Mouse (Mus musculus) lung, postnatal 0 days (tissue): ENCODE measurements at regions not wholly inside any gene's neighbourhood (a gene's known extent, or its start where the extent isn't known, plus 50 kb on each side); places are given as distances from the start of the nearest gene placed in this dataset.

Experiments used
- CTCF ChIP-seq: IDR thresholded peaks from 2 replicates; pipeline ENCODE4 v1.5.1; 2016; ENCODE audit warnings: antibody characterized with exemption, mild to moderate bottlenecking
- EP300 ChIP-seq: IDR thresholded peaks from 2 replicates; pipeline ENCODE4 v1.6.1; 2016; ENCODE audit warnings: antibody characterized with exemption, mild to moderate bottlenecking, control low read depth

DNA sequence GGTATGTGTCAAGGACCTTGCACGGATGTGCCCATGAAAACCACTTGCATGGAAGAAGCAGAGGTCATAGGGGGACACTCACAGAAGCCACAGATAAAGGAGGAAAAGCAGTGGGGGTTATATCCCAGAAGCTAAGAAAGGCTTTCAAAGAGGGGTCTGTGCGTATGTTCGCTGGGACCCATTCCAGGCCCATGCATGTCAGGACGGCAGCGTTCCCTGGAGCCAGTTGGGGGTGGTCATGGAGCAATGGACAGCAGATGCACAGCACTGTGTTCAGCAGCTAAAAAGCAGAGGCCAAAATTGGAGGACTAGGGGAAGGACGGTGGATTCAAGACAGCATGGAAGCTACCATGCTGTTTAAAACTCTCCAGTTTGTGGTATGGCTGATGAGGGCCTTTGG is 52.4 kb upstream of the Lhx8 start:
- TF ChIP-seq CTCF, result no peak
- TF ChIP-seq EP300, result no peak
